Mouse (Mus musculus) forebrain, embryonic 12.5 days (tissue): ENCODE measurements around the gene Vwa5b1. TPM values are rescaled to one million over a fixed set of nuclear protein-coding genes. Genes with fewer than 3 reads are reported as not detected.

Source experiments
- ATAC-seq: fragments of 200-750 bp; cut with Nextera tagmentation; 2 replicates; pipeline ENCODE4 v1.8.0; 2017; ENCODE audit warnings: moderate TSS enrichment; ENCODE audit not compliant: low FRiP score
- H3K27ac ChIP-seq: fragments of 300-500 bp; sonication (generic); 2 replicates; pipeline ENCODE4 v1.5.1; 2016; ENCODE audit warnings: mild to moderate bottlenecking
- H3K27me3 ChIP-seq: fragments of 300-500 bp; sonication (generic); 2 replicates; pipeline ENCODE4 v1.6.1; 2016; ENCODE audit warnings: mild to moderate bottlenecking
- H3K36me3 ChIP-seq: fragments of 300-500 bp; sonication (generic); replicated peaks from 2 replicates; pipeline ENCODE4 v1.6.1; 2016; ENCODE audit warnings: mild to moderate bottlenecking
- H3K4me1 ChIP-seq: fragments of 300-500 bp; sonication (generic); 2 replicates; pipeline ENCODE4 v1.6.1; 2016
- H3K4me2 ChIP-seq: fragments of 300-500 bp; sonication (generic); 2 replicates; pipeline ENCODE4 v1.6.1; 2016; ENCODE audit warnings: mild to moderate bottlenecking, moderate library complexity
- H3K4me3 ChIP-seq: fragments of 300-500 bp; sonication (generic); replicated peaks from 2 replicates; pipeline ENCODE4 v1.5.1; 2016; ENCODE audit warnings: mild to moderate bottlenecking
- H3K9ac ChIP-seq: fragments of 300-500 bp; sonication (generic); 2 replicates; pipeline ENCODE4 v1.6.1; 2016; ENCODE audit warnings: mild to moderate bottlenecking
- H3K9me3 ChIP-seq: fragments of 300-500 bp; sonication (generic); 2 replicates; pipeline ENCODE4 v1.6.1; 2016
- WGBS: fragments of 180-500 bp; shearing (Covaris S2); methylation state at CpG from one replicate; pipeline ENCODE4 v1.1.7; 2016; 5-methylcytosine and 5-hydroxymethylcytosine counted together
- polyA plus RNA-seq: library from polyadenylated mRNA; unstranded; fragments of >200 nt; fragmentation: Nextera tagmentation; extraction: Ambion mirVana; gene quantifications from 2 replicates; pipeline ENCODE4 v1.2.1, GENCODE M21; 2016

Gene Vwa5b1
- polyA plus RNA-seq, 1 experiment from 2014 or later, result 0.13 TPM

DNA sequence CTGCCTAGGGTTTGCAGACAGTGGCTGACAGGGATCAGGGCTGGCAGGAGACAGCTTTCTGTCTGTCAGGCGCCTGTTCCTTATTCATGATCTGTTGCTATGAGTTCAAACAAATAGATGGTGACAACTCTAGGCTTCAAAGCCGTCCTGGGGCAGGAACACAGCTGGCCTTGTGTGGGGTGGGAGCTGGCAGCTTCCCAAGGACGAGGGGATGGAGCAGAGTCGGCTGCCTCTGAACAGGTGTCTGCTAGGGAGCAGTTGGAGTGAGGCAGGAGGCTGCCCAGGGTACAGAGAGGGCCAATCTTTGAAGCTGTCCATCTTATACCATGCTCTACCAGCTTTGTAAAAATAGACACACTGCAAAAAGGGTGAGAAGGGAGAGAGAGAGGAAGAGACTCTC, 6.6 kb upstream of the Vwa5b1 start:
- no peaks in the 10 kb centered on the region for H3K9me3 ChIP-seq
- H3K4me3 ChIP-seq, result no peak overlapping the region
- H3K27me3 ChIP-seq, result 0 out of 2 replicates have a peak, but pooled peaks cover 3% of the 10 kb centered on the region
- WGBS, result 48% methylated on average over 4 of the region's 4 CpGs
- no peak overlapping the region for H3K27ac ChIP-seq
- H3K4me2 ChIP-seq, result no peak overlapping the region
- H3K9ac ChIP-seq, result no peak overlapping the region
- no peaks in the 10 kb centered on the region for H3K4me1 ChIP-seq
- no peaks in the 10 kb centered on the region for H3K36me3 ChIP-seq
- ATAC-seq, result no peak

DNA sequence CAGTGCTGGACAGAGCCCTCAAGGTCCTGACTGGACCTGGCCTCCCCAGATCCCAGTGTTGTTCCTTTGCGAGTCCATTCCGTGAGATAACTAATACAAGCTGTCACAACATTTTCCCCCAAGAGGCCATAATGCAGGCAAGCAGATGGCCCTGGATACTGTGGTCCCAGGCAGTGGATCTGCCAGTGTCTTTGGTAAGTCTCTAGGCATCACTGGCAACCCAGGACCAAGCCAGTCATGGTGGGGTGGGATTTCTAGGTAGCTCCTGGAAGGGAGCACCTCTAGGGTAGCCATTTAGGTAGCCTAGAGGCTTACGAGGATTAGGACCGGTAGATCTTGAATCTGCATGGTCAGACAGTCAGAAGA, 445 bp upstream of the Vwa5b1 start:
- Histone ChIP-seq H3K4me1 (peaks cover 10% of the 10 kb centered on the region), H3K4me3 (no peak overlapping the region), H3K36me3 (no peaks in the 10 kb centered on the region), H3K4me2 (no peak overlapping the region; the same call in 1 of the 2 replicates), H3K27ac (no peak overlapping the region), H3K9me3 (no peaks in the 10 kb centered on the region), H3K9ac (no peak overlapping the region), H3K27me3 (peaks cover 13% of the 10 kb centered on the region)
- 54% methylated on average over 4 of the region's 4 CpGs for WGBS
- ATAC-seq, result no peak

DNA sequence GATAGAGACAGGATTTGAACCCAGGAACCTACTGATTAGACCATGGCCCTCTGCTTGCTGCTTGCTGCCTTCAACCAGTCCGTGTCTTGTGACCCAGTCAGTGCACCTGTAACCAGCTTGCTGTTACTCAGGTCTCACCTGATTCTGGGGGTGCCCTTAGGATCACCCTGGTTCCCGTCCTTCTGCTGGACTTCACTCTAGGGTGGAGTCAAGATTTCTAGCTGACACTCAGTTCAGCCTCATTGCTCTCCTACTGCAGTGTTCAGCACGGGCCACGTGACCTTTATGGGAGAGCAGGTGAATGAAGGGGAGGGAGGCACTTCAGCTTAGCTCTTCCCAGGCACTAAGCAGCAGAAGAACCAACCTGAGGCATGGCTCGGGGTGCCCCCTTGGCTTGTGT, 7.4 kb downstream of the Vwa5b1 start:
- Histone ChIP-seq H3K27me3 (no peaks in the 10 kb centered on the region), H3K9ac (no peak overlapping the region), H3K9me3 (no peaks in the 10 kb centered on the region), H3K36me3 (no peaks in the 10 kb centered on the region), H3K4me3 (no peak overlapping the region), H3K27ac (no peak overlapping the region), H3K4me2 (no peak overlapping the region), H3K4me1 (peaks cover 7% of the 10 kb centered on the region)
- WGBS, result 62% methylated on average over 5 of the region's 5 CpGs
- no peak for ATAC-seq

DNA sequence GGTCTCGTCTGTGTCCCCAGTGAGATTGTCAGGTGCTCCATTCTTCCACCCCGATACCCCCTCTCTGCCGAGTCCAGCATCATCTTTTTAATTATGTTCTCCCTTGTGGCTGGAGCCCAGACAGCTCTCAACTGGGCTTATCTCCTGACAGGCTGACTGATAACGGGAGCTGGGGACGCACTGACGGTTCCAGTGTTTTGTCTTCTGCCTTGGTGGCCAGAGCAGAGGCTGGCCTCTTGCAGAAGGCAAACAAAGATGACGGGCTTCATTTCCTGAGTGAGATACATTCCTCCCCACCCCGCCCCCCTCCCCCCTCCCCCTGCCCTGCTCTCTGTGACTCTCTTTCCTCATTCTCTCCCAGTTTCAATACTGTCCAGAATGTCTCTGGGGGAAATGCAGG, 21.2 kb downstream of the Vwa5b1 start:
- Histone ChIP-seq H3K27me3 (peaks cover 7% of the 10 kb centered on the region; the same call in 1 of the 2 replicates), H3K9ac (no peak overlapping the region), H3K4me3 (no peak overlapping the region), H3K9me3 (no peaks in the 10 kb centered on the region), H3K4me2 (no peak overlapping the region), H3K27ac (no peak overlapping the region), H3K36me3 (no peaks in the 10 kb centered on the region), H3K4me1 (peaks cover 15% of the 10 kb centered on the region)
- WGBS, result 22% methylated on average over 8 of the region's 8 CpGs
- ATAC-seq, result no peak

DNA sequence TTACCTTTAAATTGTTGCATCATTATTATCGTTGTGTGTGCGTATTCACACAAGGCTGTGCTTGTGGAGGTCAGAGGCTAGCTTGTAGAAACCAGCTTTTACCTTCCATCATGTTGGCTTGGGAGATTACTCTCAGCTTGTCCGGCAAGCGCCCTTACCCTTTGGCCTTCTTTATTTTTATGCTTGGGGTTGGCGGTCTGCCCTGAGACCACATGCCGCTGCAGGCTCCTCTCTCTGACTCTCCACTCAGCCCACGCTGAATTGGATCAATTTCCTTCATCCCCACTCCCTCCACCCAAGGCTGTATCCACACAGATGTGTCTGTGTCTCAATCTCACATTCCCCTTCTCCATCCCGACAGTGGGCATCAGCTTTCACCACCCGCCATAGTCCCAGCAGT, 33.8 kb downstream of the Vwa5b1 start:
- H3K36me3 ChIP-seq, result no peaks in the 10 kb centered on the region
- WGBS, result 76% methylated on average over 9 of the region's 9 CpGs
- H3K27ac ChIP-seq, result no peak overlapping the region
- no peak overlapping the region for H3K4me2 ChIP-seq
- no peak overlapping the region for H3K4me3 ChIP-seq
- no peak for ATAC-seq
- H3K9me3 ChIP-seq, result no peaks in the 10 kb centered on the region
- H3K4me1 ChIP-seq, result peaks cover 31% of the 10 kb centered on the region
- H3K27me3 ChIP-seq, result peaks cover 13% of the 10 kb centered on the region
- H3K9ac ChIP-seq, result no peak overlapping the region

DNA sequence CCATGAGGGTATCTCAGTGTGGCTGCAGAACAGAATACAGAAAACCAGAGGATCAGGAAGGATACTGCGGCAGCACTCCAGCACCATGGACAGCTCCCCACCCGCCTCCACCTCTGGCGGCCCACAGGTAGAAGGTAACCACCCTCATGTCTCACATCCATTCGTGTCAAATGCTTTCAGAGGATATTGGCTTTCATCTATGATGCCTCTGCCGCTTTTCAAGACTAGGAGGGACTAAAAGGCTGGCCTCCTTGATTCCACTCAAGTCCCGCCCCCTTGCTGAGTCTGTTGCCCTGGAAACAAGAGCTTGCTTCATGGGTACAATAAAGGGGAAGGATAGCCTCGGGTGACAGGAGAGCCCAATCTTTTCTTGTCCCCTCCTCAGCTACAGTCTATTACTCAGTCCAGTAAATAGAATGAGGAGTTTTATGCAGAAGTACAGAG, 37.8 kb downstream of the Vwa5b1 start:
- Histone ChIP-seq H3K4me3 (no peak overlapping the region), H3K4me1 (peaks cover 34% of the 10 kb centered on the region), H3K9ac (no peak overlapping the region), H3K36me3 (no peaks in the 10 kb centered on the region), H3K27me3 (0 out of 2 replicates have a peak, but pooled peaks cover 8% of the 10 kb centered on the region), H3K4me2 (peak overlapping the region; percentile 13; the same call in 1 of the 2 replicates), H3K27ac (peak overlapping the region; percentile 38; the same call in 1 of the 2 replicates), H3K9me3 (no peaks in the 10 kb centered on the region)
- peak; percentile 81 for ATAC-seq
- 2% methylated on average over 7 of the region's 7 CpGs for WGBS

DNA sequence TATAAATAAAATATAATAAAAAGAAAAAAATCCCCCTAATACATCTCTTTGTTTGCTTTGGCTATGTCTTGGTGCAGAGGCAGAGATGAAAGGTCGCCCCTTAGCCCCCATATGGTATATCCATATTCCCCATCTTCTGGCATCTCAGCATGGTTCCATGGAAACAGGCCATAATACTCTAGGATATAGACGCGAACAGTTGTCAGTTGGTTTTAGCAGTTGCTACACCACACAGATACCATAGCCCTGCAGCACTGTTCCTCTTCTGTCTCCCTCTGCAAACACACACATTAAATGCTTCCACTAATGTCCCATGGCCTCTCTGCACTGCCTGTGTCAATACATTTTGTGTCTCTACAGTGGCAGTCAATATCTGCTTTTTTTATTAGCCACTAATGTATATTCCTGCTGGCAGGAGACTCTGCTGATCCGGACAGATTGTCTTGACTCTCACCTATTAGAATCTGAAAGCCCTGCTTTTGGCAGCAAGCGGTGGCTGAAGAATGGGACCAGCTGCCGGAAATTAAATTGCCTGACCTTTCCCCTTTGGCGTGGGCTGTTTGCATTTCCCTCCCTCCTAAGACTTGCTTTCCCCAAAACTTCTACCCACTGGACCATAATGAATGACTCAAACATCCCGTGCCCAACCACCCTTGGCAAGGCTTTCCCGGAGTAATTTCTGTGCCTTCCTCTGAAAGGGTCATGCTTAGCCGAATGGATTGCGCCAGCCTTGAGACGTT, 39.1 kb downstream of the Vwa5b1 start:
- peaks cover 29% of the 10 kb centered on the region for H3K4me1 ChIP-seq
- WGBS, result 45% methylated on average over 12 of the region's 12 CpGs
- no peaks in the 10 kb centered on the region for H3K36me3 ChIP-seq
- H3K27ac ChIP-seq, result peak overlapping the region; percentile 69
- no peak overlapping the region for H3K9ac ChIP-seq
- no peak for ATAC-seq
- H3K9me3 ChIP-seq, result no peaks in the 10 kb centered on the region
- 0 out of 2 replicates have a peak overlapping the region, but pooled peaks have one; percentile 2 for H3K4me2 ChIP-seq
- no peak overlapping the region for H3K4me3 ChIP-seq
- 0 out of 2 replicates have a peak, but pooled peaks cover 8% of the 10 kb centered on the region for H3K27me3 ChIP-seq

DNA sequence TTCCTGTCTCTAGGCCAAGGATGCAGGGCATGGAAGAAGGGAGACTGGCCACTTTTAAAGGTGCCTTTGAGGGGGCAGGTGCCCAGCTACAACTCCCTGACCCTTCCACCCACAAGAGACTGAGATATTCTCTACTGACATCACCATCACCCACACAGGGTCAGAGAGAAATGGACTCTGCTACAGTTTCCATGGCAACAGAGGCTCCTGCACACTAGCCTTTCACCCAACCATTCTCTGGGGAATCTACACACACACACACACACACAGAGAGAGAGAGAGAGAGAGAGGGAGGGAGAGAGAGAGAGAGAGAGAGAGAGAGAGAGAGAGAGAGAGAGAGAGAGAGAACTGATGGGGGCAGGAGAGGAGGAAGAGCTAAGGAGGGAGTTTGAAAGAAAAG, 50.7 kb downstream of the Vwa5b1 start:
- Histone ChIP-seq H3K9ac (no peak overlapping the region), H3K27me3 (no peaks in the 10 kb centered on the region), H3K27ac (no peak overlapping the region), H3K36me3 (no peaks in the 10 kb centered on the region), H3K4me2 (no peak overlapping the region), H3K9me3 (no peaks in the 10 kb centered on the region), H3K4me3 (no peak overlapping the region), H3K4me1 (peaks cover 5% of the 10 kb centered on the region)
- ATAC-seq, result no peak

DNA sequence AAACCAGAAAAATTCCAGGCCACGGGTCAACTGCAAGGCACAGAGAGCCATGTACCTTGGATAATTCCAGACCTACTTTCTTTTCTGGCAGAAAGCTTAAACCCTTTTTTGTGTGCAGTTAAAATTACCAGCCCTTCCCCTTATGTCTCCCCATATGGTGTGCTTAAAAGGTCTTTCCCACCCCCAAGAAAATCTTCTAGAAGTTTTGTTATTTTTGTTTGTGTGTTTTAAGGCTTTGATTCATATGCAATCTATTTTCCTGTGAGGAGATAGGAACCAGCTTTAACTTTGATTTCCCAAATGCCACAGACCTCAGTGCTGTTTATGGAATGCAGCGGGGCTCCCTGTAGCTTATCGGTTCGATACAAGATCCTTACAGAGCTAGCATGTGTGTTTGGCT, 53.2 kb downstream of the Vwa5b1 start:
- Histone ChIP-seq H3K27ac (no peak overlapping the region), H3K4me3 (no peak overlapping the region), H3K4me1 (peaks cover 5% of the 10 kb centered on the region), H3K36me3 (no peaks in the 10 kb centered on the region), H3K9ac (no peak overlapping the region), H3K9me3 (no peaks in the 10 kb centered on the region), H3K27me3 (peaks cover 4% of the 10 kb centered on the region; the same call in 1 of the 2 replicates), H3K4me2 (no peak overlapping the region)
- no peak for ATAC-seq
- 86% methylated on average over 4 of the region's 4 CpGs for WGBS

DNA sequence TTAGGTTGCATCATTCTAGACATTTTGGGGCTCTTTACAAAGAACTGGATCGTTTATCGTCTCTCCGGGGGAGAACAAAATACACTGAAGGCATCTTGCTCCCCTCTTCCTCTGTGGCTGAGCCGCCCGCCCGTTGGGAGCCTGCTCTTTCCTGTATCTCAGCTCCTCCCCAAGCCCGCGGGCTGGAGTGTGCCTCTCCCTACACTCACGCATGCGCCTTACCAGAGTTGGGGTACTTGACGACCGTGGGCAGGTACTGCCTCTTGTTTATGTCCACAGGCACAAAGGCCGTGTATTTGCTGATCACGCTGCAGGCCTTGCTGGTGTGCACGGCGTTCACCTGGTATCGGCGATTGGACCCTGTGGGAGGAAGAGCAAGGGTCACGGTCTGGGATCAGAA, 57.3 kb downstream of the Vwa5b1 start:
- H3K4me1 ChIP-seq, result peaks cover 10% of the 10 kb centered on the region
- H3K9me3 ChIP-seq, result no peaks in the 10 kb centered on the region
- H3K4me2 ChIP-seq, result no peak overlapping the region
- H3K36me3 ChIP-seq, result no peaks in the 10 kb centered on the region
- H3K27ac ChIP-seq, result no peak overlapping the region
- no peak overlapping the region for H3K9ac ChIP-seq
- ATAC-seq, result no peak
- H3K4me3 ChIP-seq, result no peak overlapping the region
- WGBS, result 83% methylated on average over 19 of the region's 19 CpGs
- H3K27me3 ChIP-seq, result peaks cover 4% of the 10 kb centered on the region; the same call in 1 of the 2 replicates

DNA sequence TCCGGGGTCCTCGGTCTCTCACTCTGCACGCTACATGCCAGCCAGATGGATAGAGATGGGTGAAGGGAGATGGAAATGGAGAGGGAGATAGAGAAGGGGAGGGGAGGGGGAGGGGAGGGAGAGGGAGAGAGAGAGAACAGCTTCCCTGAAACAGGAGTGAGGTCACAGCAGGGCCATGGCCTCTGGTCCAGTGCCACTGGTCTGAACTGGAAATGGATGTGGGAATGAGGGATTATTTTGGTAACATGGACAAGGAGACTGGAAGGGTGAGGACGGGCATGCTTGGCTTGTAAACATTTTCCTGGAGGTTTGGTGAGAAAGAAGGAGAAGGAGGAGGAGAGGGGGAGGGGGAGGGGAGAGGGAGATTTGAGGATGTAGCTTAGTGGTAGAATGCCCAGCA, 59.0 kb downstream of the Vwa5b1 start:
- no peaks in the 10 kb centered on the region for H3K36me3 ChIP-seq
- no peak overlapping the region for H3K27ac ChIP-seq
- 80% methylated on average over 3 of the region's 4 CpGs for WGBS
- peaks cover 10% of the 10 kb centered on the region for H3K4me1 ChIP-seq
- no peaks in the 10 kb centered on the region for H3K9me3 ChIP-seq
- H3K4me2 ChIP-seq, result no peak overlapping the region
- ATAC-seq, result no peak
- H3K4me3 ChIP-seq, result no peak overlapping the region
- peaks cover 4% of the 10 kb centered on the region; the same call in 1 of the 2 replicates for H3K27me3 ChIP-seq
- H3K9ac ChIP-seq, result no peak overlapping the region

DNA sequence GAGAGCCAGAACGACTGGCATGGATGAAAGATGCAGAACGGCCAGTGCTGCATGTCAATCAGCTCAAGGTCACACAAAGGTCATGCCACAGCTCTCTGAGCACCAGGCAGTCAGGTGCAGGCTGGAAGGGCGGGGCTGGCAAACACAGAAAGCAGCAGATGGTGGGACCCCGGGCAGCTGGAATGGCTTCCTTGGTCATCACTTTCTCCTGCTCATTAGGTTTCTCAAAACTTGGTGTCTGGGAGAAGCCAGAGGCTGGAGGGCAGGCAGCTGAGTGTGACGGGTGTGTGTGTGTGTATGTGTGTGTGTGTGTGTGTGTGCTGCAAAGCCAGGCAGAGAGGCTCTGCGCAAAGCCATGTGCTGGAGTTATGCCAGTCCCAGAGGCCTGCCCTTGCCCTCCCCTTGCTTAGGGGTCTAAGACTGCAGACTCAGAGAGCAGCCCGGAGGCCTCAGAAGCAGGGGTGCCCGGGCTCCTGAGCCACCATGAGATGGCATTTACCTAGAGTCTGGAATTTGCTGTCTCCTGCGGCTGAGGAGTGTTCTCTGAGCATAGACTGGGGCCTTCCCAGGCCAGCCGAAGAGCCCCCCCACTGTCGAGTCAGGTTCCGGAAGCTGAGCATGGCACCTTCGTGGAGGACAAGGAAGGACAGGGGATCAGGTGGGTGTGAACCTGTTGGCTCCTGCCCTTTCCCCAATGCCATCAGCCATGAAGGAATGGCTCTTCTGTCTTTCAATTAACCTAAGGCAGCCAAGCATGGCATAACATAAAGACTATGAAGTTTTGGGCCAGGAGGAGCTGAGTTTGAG, 60.7 kb downstream of the Vwa5b1 start:
- Histone ChIP-seq H3K4me2 (no peak overlapping the region), H3K36me3 (no peaks in the 10 kb centered on the region), H3K4me1 (peaks cover 10% of the 10 kb centered on the region), H3K9me3 (no peaks in the 10 kb centered on the region), H3K4me3 (no peak overlapping the region), H3K9ac (no peak overlapping the region), H3K27me3 (peaks cover 7% of the 10 kb centered on the region; the same call in 1 of the 2 replicates), H3K27ac (no peak overlapping the region)
- ATAC-seq, result no peak
- WGBS, result 74% methylated on average over 13 of the region's 13 CpGs
